Mouse (Mus musculus) kidney, adult 8-10 months (tissue): ENCODE results near the gene Lrrc29.

ENCODE experiments used
- DNase-seq, 2 experiments: peaks; one replicate each; pipeline ENCODE4 v3.0.0; 2022

The Lrrc29 gene

DNA sequence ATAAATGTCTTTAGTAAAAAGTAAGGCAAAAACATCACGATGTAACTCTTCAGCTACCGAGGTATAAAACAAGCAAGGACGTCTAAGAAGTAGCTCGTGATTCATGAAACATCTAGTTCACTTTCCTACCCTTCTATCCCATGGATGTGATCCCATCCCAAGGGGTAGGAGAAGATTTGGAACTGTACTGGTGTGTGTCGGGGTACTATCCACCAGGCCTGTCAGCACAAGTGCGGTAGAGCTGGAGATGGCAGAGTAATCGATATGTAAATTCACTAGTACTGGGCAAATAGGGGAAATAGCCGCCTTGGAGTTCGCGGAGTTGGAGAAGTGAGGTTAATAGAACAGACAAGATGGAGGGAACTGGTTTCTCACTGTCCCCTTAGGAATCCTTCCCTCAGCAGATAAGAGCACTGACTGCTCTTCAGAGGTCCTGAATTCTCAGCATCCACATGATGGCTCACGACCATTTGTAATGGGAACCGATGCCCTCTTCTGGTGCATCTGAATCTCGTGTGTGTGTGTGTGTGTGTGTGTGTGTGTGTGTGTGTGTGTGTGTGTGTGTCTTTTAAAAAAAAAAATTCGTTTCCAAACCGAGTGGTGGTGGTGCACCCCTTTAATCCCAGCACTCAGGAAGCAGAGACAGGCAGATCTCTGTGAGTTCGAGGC, 62.7 kb downstream of the Lrrc29 start:
- DNase-seq = no peak
